Comparison of ENCODE assay signal across 14 mouse cellular contexts in genomic region chr2:135614651-135615261, GRCm38 (mm10). TPM values are rescaled to one million over a fixed set of nuclear protein-coding genes. Genes with fewer than 3 reads are reported as not detected.
DNase-seq lines count a peak whose midpoint lies in the region; ATAC-seq lines count a peak whose summit lies in the region.
"Had no signal": no experiment of that assay in that cellular context is flagged by ENCODE, and none has a peak within 500 bp of the region (broad histone marks: within the 10 kb centered on the region; RNA-seq: fewer than 3 reads in every experiment).

No protein-coding gene starts in this region.

- peak overlapping the region; percentile 31 for H3K4me2 ChIP-seq in heart, embryonic 16.5 days (ENCODE audit: low read depth, low read length)
- H3K4me2 ChIP-seq: embryonic facial prominence, embryonic 13.5 days; kidney, embryonic 15.5 days; lung, embryonic 14.5 days had no signal

- no peak overlapping the region for H3K9ac ChIP-seq in heart, embryonic 16.5 days (ENCODE audit: low read length)
- H3K9ac ChIP-seq: embryonic facial prominence, embryonic 13.5 days; kidney, embryonic 15.5 days; lung, embryonic 14.5 days had no signal

- no peak for ATAC-seq in heart, embryonic 16.5 days (replicated peaks; ENCODE audit: extremely low read depth, insufficient read depth, low FRiP score)

- no peaks in the 10 kb centered on the region for H3K9me3 ChIP-seq in heart, embryonic 16.5 days (replicated peaks; ENCODE audit: control insufficient read depth, low read length)
- H3K9me3 ChIP-seq in embryonic facial prominence, embryonic 10.5 days, result no peaks in the 10 kb centered on the region
- H3K9me3 ChIP-seq: embryonic facial prominence, embryonic 13.5 days; kidney, embryonic 15.5 days had no signal

- no peaks in the 10 kb centered on the region for H3K4me1 ChIP-seq in heart, embryonic 16.5 days (ENCODE audit: control insufficient read depth, insufficient read depth, low read length)
- peaks cover 4% of the 10 kb centered on the region; the same call in 1 of the 2 replicates for H3K4me1 ChIP-seq in embryonic facial prominence, embryonic 10.5 days
- H3K4me1 ChIP-seq: kidney, embryonic 15.5 days had no signal

- no peak for DNase-seq in heart, postnatal 10 days
- peak; percentile 2 for DNase-seq in retina, adult 2 months (ENCODE audit: low read depth, low spot score)
- no peak for DNase-seq in retina, embryonic 14.5 days (ENCODE audit: low spot score)
- peak; percentile 13 for DNase-seq in embryonic facial prominence, embryonic 10.5 days (ENCODE audit: low spot score)
- peak; percentile 6 for DNase-seq in retina, postnatal 1 day
- DNase-seq in adrenal gland, postnatal 10 days, result no peak
- DNase-seq in liver, result no peak
- DNase-seq: cerebellum, adult 9-11 months; thymus, postnatal 4 days had no signal

- no peak overlapping the region for H3K27ac ChIP-seq in heart, embryonic 16.5 days (ENCODE audit: low read length)
- H3K27ac ChIP-seq in embryonic facial prominence, embryonic 10.5 days (replicated peaks), result no peak overlapping the region
- H3K27ac ChIP-seq: embryonic facial prominence, embryonic 13.5 days; kidney, embryonic 15.5 days; stomach, postnatal 0 days had no signal

- H3K36me3 ChIP-seq in heart, embryonic 16.5 days (ENCODE audit: control insufficient read depth, insufficient read depth), result no peaks in the 10 kb centered on the region
- H3K36me3 ChIP-seq in embryonic facial prominence, embryonic 10.5 days (replicated peaks), result no peaks in the 10 kb centered on the region
- H3K36me3 ChIP-seq: embryonic facial prominence, embryonic 13.5 days; kidney, embryonic 15.5 days had no signal

- WGBS in heart, embryonic 16.5 days, result 23% methylated on average over 4 of the region's 4 CpGs
- WGBS in embryonic facial prominence, embryonic 10.5 days, result 15% methylated on average over 4 of the region's 4 CpGs

- H3K4me3 ChIP-seq in heart, embryonic 16.5 days (ENCODE audit: low read length), result no peak overlapping the region
- H3K4me3 ChIP-seq in embryonic facial prominence, embryonic 10.5 days, result no peak overlapping the region
- H3K4me3 ChIP-seq: embryonic facial prominence, embryonic 13.5 days; kidney, embryonic 15.5 days had no signal

- H3K27me3 ChIP-seq in heart, embryonic 16.5 days (ENCODE audit: control insufficient read depth, insufficient read depth, low read length), result no peaks in the 10 kb centered on the region
- H3K27me3 ChIP-seq in embryonic facial prominence, embryonic 10.5 days (replicated peaks; ENCODE audit: low read depth, poor library complexity, severe bottlenecking), result no peaks in the 10 kb centered on the region
- H3K27me3 ChIP-seq: embryonic facial prominence, embryonic 13.5 days; kidney, embryonic 15.5 days had no signal

- intact Hi-C loops in heart, postnatal 10 days (cut with DNase I), result no loop called here

RNA-seq across cellular contexts. Expression of gene Plcb4, which starts 44.1 kb away (rescaled TPM):
- 31.9 and 40.2 TPM in 2 replicates for polyA plus RNA-seq in heart, embryonic 16.5 days (2015; fragmentation: Nextera tagmentation; extraction: Ambion mirVana)
- 10 to 100 TPM; 71.4 to 95.2 TPM for total RNA-seq in heart, postnatal 10 days (2021)
- 13.2 and 16.1 TPM in 2 replicates for polyA plus RNA-seq in embryonic facial prominence, embryonic 10.5 days (2016; fragmentation: Nextera tagmentation; extraction: Ambion mirVana)
- total RNA-seq in adrenal gland, postnatal 10 days (2021), result 10 to 100 TPM; 39.1 to 51.1 TPM

Comparison
In these comparisons a context has a peak if more than half of its experiments do, and no peak if none do; other contexts are left out.
1. DNase-seq: peak in retina, adult 2 months (single experiment), embryonic facial prominence, embryonic 10.5 days (single experiment) and retina, postnatal 1 day (single experiment); none in heart, postnatal 10 days (0 of 2), retina, embryonic 14.5 days (single experiment), adrenal gland, postnatal 10 days (single experiment) and liver (single experiment).